Mouse (Mus musculus): Measurements from ENCODE around the gene Reep3. TPM values are rescaled to one million over a fixed set of nuclear protein-coding genes. Genes with fewer than 3 reads are reported as not detected.

Gene Reep3
- polyA plus RNA-seq, 1 experiment = 14.7 TPM

- H3ac ChIP-seq (ENCODE audit: control insufficient read depth, insufficient read length, low read depth) = no peak overlapping the region
- no peak for TF ChIP-seq CEBPB (IDR thresholded peaks at IDR 0.05; ENCODE audit: low read depth)
- no peak overlapping the region for H3K4me3 ChIP-seq (ENCODE audit: insufficient read depth, poor library complexity, severe bottlenecking)
- no peaks in the 10 kb centered on the region for H3K27me3 ChIP-seq (ENCODE audit: control insufficient read depth, insufficient read depth, insufficient read length)
- peaks cover 100% of the 10 kb centered on the region for H3K79me2 ChIP-seq (ENCODE audit: control insufficient read depth, insufficient read depth)
- H3K36me3 ChIP-seq (ENCODE audit: control insufficient read depth, insufficient read depth) = peaks cover 22% of the 10 kb centered on the region
- peaks cover 86% of the 10 kb centered on the region for H3K79me3 ChIP-seq (ENCODE audit: low read depth)
Measured at GRCm38 (mm10) chr10:67109635-67110034, 12.9 kb upstream of the Reep3 start.

- TF ChIP-seq FOSL1 (IDR thresholded peaks at IDR 0.05; ENCODE audit: insufficient read depth, low read length, poor library complexity, severe bottlenecking) (no peak), MAX (IDR thresholded peaks at IDR 0.05) (no peak), USF1 (IDR thresholded peaks at IDR 0.05; ENCODE audit: low read depth) (no peak), MYOD1 (IDR thresholded peaks at IDR 0.05; ENCODE audit: control insufficient read depth, insufficient read length, low read depth) (no peak), CEBPB (IDR thresholded peaks at IDR 0.05; ENCODE audit: low read depth) (no peak), MYOG (IDR thresholded peaks at IDR 0.05; ENCODE audit: control insufficient read depth, extremely low read depth, insufficient read length) (no peak), CTCF (IDR thresholded peaks at IDR 0.05; ENCODE audit: control insufficient read depth, insufficient read depth, insufficient read length) (no peak)
- Histone ChIP-seq H3K27me3 (ENCODE audit: control insufficient read depth, insufficient read depth, insufficient read length) (no peaks in the 10 kb centered on the region), H3K4me3 (ENCODE audit: insufficient read depth, poor library complexity, severe bottlenecking) (no peak overlapping the region), H3K36me3 (ENCODE audit: control insufficient read depth, insufficient read depth) (peaks cover 22% of the 10 kb centered on the region), H3ac (ENCODE audit: control insufficient read depth, insufficient read length, low read depth) (no peak overlapping the region), H3K79me2 (ENCODE audit: control insufficient read depth, insufficient read depth) (peaks cover 100% of the 10 kb centered on the region), H3K79me3 (ENCODE audit: low read depth) (peaks cover 90% of the 10 kb centered on the region)
Measured at GRCm38 (mm10) chr10:67108096-67108495, 11.4 kb upstream of the Reep3 start.

GRCm38 (mm10) chr10:67107017-67107761 is 10.4 kb upstream of the Reep3 start:
- Histone ChIP-seq H3K79me3 (ENCODE audit: low read depth) (peaks cover 92% of the 10 kb centered on the region), H3K79me2 (ENCODE audit: control insufficient read depth, insufficient read depth) (peaks cover 100% of the 10 kb centered on the region), H3ac (ENCODE audit: control insufficient read depth, insufficient read length, low read depth) (no peak overlapping the region), H3K4me3 (ENCODE audit: insufficient read depth, poor library complexity, severe bottlenecking) (no peak overlapping the region), H3K27me3 (ENCODE audit: control insufficient read depth, insufficient read depth, insufficient read length) (no peaks in the 10 kb centered on the region), H3K36me3 (ENCODE audit: control insufficient read depth, insufficient read depth) (peaks cover 22% of the 10 kb centered on the region)
- TF ChIP-seq CEBPB (IDR thresholded peaks at IDR 0.05; ENCODE audit: low read depth) = no peak
- no peak for TF ChIP-seq CTCF (IDR thresholded peaks at IDR 0.05; ENCODE audit: control insufficient read depth, insufficient read depth, insufficient read length)
- TF ChIP-seq MAX (IDR thresholded peaks at IDR 0.05) = no peak
- no peak for TF ChIP-seq USF1 (IDR thresholded peaks at IDR 0.05; ENCODE audit: low read depth)
- no peak for TF ChIP-seq FOSL1 (IDR thresholded peaks at IDR 0.05; ENCODE audit: insufficient read depth, low read length, poor library complexity, severe bottlenecking)
- no peak for TF ChIP-seq MYOG (IDR thresholded peaks at IDR 0.05; ENCODE audit: control insufficient read depth, extremely low read depth, insufficient read length)
- no peak for TF ChIP-seq MYOD1 (IDR thresholded peaks at IDR 0.05; ENCODE audit: control insufficient read depth, insufficient read length, low read depth)

GRCm38 (mm10) chr10:67106400-67106799 is 9.7 kb upstream of the Reep3 start:
- Histone ChIP-seq H3K4me3 (ENCODE audit: insufficient read depth, poor library complexity, severe bottlenecking) (no peak overlapping the region), H3K27me3 (ENCODE audit: control insufficient read depth, insufficient read depth, insufficient read length) (no peaks in the 10 kb centered on the region), H3K36me3 (ENCODE audit: control insufficient read depth, insufficient read depth) (peaks cover 27% of the 10 kb centered on the region), H3K79me2 (ENCODE audit: control insufficient read depth, insufficient read depth) (peaks cover 100% of the 10 kb centered on the region), H3K79me3 (ENCODE audit: low read depth) (peaks cover 92% of the 10 kb centered on the region), H3ac (ENCODE audit: control insufficient read depth, insufficient read length, low read depth) (no peak overlapping the region)
- TF ChIP-seq MAX (IDR thresholded peaks at IDR 0.05) (no peak), USF1 (IDR thresholded peaks at IDR 0.05; ENCODE audit: low read depth) (no peak), CTCF (IDR thresholded peaks at IDR 0.05; ENCODE audit: control insufficient read depth, insufficient read depth, insufficient read length) (no peak)

GRCm38 (mm10) chr10:67105331-67106217 is 8.8 kb upstream of the Reep3 start:
- H3K27me3 ChIP-seq (ENCODE audit: control insufficient read depth, insufficient read depth, insufficient read length) = no peaks in the 10 kb centered on the region
- peaks cover 27% of the 10 kb centered on the region for H3K36me3 ChIP-seq (ENCODE audit: control insufficient read depth, insufficient read depth)
- H3K79me2 ChIP-seq (ENCODE audit: control insufficient read depth, insufficient read depth) = peaks cover 100% of the 10 kb centered on the region
- peaks cover 93% of the 10 kb centered on the region for H3K79me3 ChIP-seq (ENCODE audit: low read depth)
- H3K4me3 ChIP-seq (ENCODE audit: insufficient read depth, poor library complexity, severe bottlenecking) = no peak overlapping the region
- TF ChIP-seq MAX (IDR thresholded peaks at IDR 0.05) (no peak), USF1 (IDR thresholded peaks at IDR 0.05; ENCODE audit: low read depth) (no peak), CTCF (IDR thresholded peaks at IDR 0.05; ENCODE audit: control insufficient read depth, insufficient read depth, insufficient read length) (no peak), FOSL1 (IDR thresholded peaks at IDR 0.05; ENCODE audit: insufficient read depth, low read length, poor library complexity, severe bottlenecking) (no peak), CEBPB (IDR thresholded peaks at IDR 0.05; ENCODE audit: low read depth) (no peak), MYOD1 (IDR thresholded peaks at IDR 0.05; ENCODE audit: control insufficient read depth, insufficient read length, low read depth) (no peak), MYOG (IDR thresholded peaks at IDR 0.05; ENCODE audit: control insufficient read depth, extremely low read depth, insufficient read length) (no peak)
- H3ac ChIP-seq (ENCODE audit: control insufficient read depth, insufficient read length, low read depth) = no peak overlapping the region
